Mouse (Mus musculus) MEL (cell line): ENCODE results near the gene Ptpn20.

Experiments used
- CHD2 ChIP-seq: IDR thresholded peaks from 2 replicates; pipeline ENCODE4 v1.6.1; 2011; ENCODE audit warnings: low read length, improper control_type of control experiment
- JUND ChIP-seq: IDR thresholded peaks from 2 replicates; pipeline ENCODE4 v1.6.1; 2011; ENCODE audit warnings: low read depth, mild to moderate bottlenecking, improper control_type of control experiment, low read length
- NRF1 ChIP-seq: IDR thresholded peaks from 2 replicates; pipeline ENCODE4 v1.6.1; 2014; ENCODE audit warnings: low read depth, mild to moderate bottlenecking, inconsistent platforms, low read length, improper control_type of control experiment, moderate library complexity; ENCODE audit not compliant: poor library complexity, insufficient read depth, severe bottlenecking

DNA sequence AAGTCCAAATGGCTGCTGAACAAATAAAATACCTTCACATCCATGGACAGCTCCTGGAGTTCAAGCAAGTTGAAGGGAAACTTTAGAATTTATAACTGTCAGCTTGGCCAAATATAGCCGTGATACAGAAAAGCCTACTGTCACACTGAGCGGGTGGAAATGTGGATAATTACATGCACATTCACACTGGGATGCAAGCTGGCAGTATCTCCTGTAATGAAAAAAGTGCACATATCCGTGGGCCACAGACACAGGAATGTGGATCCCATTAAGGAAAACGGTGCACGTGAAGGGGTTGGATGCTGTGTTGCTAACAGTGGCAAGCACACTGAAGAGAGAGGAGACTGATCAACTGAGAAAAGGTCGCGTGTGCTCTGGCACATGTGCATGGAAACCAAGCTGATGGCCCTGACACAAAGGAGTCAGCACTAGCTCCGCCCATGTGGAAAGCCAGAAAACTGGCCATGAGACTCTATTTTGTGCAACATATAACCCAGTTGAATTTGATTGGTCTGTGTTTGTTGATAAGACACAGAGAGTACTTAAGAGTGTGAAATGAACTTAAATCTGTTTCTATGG, 43.4 kb upstream of the Ptpn20 start:
- TF ChIP-seq NRF1 (no peak), JUND (no peak), CHD2 (no peak)
